Mouse (Mus musculus) c-Kit-positive CD71-positive TER-119-positive erythroid progenitor cells, embryonic 14.5 days (primary cell): ENCODE data around the gene Calhm5.

Experiments
- DNase-seq: peaks from one replicate; pipeline ENCODE4 v3.0.0-alpha.2; 2013; ENCODE audit warnings: low spot score

The Calhm5 gene

DNA sequence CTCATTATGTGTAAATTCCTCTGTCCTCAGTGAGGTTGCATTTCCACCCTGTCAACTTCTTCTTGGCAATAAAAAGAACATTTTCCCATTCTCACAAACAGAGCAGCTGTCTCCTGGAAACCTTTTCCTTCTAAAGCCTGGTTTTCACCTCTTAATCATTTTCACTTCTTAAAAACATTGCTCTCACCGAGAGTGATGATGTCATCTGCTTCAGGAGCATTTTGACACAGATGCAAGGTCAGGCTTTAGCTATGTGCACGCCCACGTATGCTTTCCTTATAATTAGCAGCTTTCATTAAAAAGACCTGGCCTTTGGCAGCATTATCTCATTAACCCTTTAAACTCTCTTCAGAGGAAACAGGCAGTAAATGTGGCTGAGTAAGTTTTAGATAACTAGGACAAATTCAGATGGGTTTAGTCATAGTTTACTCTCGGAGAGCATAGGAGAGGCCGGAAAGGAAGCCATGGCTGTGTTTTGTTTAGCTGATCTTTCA, 25.3 kb downstream of the Calhm5 start:
- no peak for DNase-seq

DNA sequence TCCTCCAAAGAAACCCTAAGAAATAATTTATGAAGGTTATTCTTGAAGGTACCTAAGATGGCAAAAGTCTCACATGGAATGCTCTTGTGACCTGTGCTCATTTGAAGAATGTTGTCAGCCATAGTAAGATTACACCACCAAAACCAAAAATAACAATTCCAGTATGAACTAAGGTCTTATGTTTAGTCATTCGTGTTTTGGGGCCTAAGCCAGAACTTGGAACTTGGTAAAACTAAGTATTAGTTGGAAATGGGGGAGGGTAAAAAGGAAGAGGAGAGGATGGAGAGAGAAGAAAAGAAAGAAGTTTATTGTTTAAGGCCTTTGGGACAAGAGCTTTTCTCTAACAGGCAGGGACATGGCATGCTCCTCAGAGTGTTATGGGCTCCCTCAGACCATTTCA, 26.7 kb downstream of the Calhm5 start:
- DNase-seq = no peak

DNA sequence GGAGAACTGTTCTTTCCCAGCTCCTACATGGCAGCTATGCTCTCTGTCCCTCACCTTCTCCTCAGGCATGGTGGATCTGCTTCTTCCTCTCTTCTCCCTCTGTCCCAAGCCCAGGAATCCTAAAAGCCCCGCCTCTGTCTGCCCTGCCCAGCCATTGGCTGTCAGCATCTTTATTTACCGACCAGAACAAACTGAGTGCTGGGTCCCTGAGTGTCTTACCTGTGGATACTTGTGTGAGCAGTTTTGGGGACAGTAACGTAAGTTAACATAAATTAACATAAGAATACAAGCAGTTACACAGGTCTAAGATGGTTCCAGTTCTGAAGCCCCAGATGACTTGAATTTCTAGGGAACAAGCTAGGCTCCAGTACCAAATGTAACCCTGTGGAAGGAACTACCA, 29.7 kb downstream of the Calhm5 start:
- no peak for DNase-seq

DNA sequence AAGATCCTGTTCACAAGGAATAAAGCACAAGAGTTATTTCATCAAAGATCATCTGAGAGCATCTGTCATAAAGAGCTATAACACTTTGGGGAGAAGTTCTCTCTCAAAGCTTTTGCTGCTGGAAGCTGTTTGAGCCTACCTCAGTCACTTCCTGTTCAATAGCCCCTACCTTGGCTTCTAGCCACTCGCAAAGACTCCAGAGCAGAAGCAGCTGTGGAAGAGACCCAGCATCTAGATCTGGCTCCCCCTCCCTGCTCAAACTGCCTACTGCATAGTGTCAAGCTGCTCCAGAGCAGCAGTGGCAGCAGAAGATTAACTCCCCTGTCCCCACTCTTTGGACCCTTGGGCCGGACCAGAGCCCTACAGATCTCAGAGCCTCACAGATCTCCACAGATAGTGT, 42.3 kb downstream of the Calhm5 start:
- no peak for DNase-seq

DNA sequence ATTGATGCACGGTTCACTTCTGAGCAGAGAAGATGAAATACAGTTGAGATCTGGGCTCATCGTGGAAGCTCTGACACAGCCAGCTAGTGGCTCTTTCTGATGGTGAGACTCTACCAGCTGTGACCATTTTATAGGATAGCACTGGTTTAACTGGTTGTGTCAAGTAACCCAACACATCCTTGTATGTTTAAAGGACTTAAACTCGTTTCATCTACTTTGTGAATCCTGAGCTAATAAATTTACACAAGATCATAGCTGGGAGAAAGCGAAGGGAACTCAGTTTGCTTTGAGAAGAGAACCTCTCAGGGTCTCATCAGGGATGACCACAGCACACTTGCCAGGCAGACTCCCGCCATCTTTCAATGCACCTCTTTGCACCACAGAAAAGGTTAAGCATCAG, 52.1 kb downstream of the Calhm5 start, which contains the start of gene Calhm4:
Calhm4 (minus strand) TSS at position 101 of the 400 bp plus-strand sequence.
- no peak for DNase-seq
